Mouse (Mus musculus): Measurements from ENCODE around the gene Cstad. TPM values are rescaled to one million over a fixed set of nuclear protein-coding genes. Genes with fewer than 3 reads are reported as not detected.

The Cstad gene
- polyA plus RNA-seq, 1 experiment from 2014 or later: 1.4 TPM

DNA sequence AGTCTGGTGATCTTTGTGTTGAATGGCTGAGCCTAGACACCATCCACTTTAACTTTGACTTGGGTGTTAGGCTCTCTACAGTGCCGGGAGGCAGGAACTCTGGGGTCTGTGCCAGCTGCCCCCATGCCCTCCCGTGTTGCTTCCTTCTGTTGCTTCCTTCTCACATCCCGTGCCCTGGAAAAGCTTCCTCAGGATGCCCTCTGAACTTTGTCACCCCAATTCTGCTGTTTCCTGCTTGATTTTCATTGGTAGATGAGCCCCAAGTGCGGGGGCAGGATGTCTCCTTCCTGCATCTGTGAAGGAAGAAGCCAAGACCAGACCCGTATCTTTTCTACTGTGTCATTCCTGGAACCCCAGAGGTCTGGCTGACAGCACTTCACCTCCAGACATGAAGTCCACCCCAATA is 41.4 kb downstream of the Cstad start:
- no peak for ATAC-seq (ENCODE audit: insufficient number of reproducible peaks, insufficient read depth, low FRiP score, low TSS enrichment)
- Histone ChIP-seq H3K27me3 (no peaks in the 10 kb centered on the region), H3K4me2 (replicated peaks) (no peak overlapping the region), H3K9me3 (no peaks in the 10 kb centered on the region), H3K27ac (no peak overlapping the region), H3K4me1 (peaks cover 28% of the 10 kb centered on the region), H3K9ac (peak overlapping the region; percentile 12; the same call in 1 of the 2 replicates), H3K36me3 (no peaks in the 10 kb centered on the region), H3K4me3 (no peak overlapping the region)
- WGBS: 61% methylated on average over 5 of the region's 5 CpGs

DNA sequence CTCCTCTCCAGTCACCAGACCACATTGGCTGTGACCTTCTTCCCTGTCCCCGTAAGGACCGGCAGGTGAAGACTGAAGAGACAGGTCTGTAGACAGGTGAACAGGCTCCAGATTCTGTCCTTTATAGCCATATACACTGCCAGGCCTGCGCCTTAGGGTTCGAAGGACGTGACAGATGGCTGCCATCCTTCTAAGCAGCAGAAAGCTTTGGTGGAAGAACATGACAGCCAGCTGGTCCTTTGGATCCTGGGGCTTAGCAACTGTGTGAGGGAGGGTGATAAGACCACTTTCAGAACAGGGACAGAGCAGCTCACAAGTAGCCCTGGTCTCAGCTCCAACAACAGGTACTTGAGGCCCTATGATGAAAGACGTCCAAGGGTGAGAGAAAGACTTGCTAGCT is 43.2 kb downstream of the Cstad start:
- Histone ChIP-seq H3K4me1 (peaks cover 33% of the 10 kb centered on the region), H3K36me3 (no peaks in the 10 kb centered on the region), H3K27ac (0 out of 2 replicates have a peak overlapping the region, but pooled peaks have one; percentile 19), H3K4me3 (no peak overlapping the region), H3K9ac (no peak overlapping the region), H3K27me3 (no peaks in the 10 kb centered on the region), H3K9me3 (no peaks in the 10 kb centered on the region), H3K4me2 (replicated peaks) (no peak overlapping the region)
- no peak for ATAC-seq (ENCODE audit: insufficient number of reproducible peaks, insufficient read depth, low FRiP score, low TSS enrichment)
- 89% methylated on average over 6 of the region's 6 CpGs for WGBS

DNA sequence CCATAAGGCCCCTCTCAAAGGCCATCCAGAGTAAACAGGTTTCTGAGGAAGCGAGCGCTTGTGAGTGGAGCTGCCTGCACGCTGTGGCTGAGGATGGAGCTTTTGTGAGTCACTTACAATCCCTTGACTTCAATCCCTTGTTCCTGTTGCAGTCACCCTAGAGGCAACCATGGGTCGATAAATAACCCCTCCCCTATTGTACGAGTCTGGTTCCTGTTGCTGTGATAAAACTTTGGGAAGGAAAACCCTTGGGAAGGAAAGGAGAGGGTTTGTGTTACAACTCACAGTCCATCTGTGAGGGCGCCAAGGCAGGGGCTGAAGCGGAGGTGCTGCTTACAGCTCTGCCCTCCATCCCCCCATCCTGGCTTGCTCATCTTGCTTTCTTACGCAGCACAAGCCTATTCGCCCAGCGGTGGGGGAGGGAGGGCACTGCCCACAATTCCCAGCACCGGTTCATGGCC is 45.2 kb downstream of the Cstad start:
- H3K36me3 ChIP-seq: no peaks in the 10 kb centered on the region
- peak; percentile 60; the same call in 1 of the 2 replicates for ATAC-seq (ENCODE audit: insufficient number of reproducible peaks, insufficient read depth, low FRiP score, low TSS enrichment)
- 0 out of 2 replicates have a peak overlapping the region, but pooled peaks have one; percentile 3 for H3K4me2 ChIP-seq (replicated peaks)
- no peaks in the 10 kb centered on the region for H3K9me3 ChIP-seq
- H3K27ac ChIP-seq: peak overlapping the region; percentile 87
- no peak overlapping the region for H3K4me3 ChIP-seq
- no peak overlapping the region for H3K9ac ChIP-seq
- 13% methylated on average over 11 of the region's 11 CpGs for WGBS
- no peaks in the 10 kb centered on the region for H3K27me3 ChIP-seq
- H3K4me1 ChIP-seq: peaks cover 40% of the 10 kb centered on the region

DNA sequence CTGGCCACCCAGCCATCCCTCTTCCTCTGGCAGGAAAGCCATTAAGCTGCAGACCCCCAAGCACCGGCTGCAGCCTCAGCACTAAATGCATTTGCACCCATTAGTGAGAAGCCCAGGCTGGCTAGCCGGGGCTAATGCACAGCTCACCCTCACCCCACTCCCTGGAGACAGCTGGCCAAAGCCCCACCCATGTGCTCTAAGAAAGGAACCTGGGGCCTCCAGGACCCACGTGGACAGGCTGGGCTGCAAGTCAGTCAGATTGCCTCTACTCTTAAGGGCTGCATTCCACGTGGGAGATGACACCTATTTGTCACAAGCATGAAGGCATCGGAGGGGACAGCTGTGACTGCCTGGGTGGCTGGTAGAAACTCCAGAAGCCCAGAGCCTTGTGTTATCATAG is 48.0 kb downstream of the Cstad start:
- Histone ChIP-seq H3K4me3 (no peak overlapping the region), H3K4me1 (peaks cover 52% of the 10 kb centered on the region), H3K4me2 (replicated peaks) (no peak overlapping the region), H3K9me3 (no peaks in the 10 kb centered on the region), H3K36me3 (no peaks in the 10 kb centered on the region), H3K27ac (0 out of 2 replicates have a peak overlapping the region, but pooled peaks have one; percentile 18), H3K27me3 (no peaks in the 10 kb centered on the region), H3K9ac (no peak overlapping the region)
- WGBS: 50% methylated on average over 5 of the region's 5 CpGs
- ATAC-seq (ENCODE audit: insufficient number of reproducible peaks, insufficient read depth, low FRiP score, low TSS enrichment): no peak

DNA sequence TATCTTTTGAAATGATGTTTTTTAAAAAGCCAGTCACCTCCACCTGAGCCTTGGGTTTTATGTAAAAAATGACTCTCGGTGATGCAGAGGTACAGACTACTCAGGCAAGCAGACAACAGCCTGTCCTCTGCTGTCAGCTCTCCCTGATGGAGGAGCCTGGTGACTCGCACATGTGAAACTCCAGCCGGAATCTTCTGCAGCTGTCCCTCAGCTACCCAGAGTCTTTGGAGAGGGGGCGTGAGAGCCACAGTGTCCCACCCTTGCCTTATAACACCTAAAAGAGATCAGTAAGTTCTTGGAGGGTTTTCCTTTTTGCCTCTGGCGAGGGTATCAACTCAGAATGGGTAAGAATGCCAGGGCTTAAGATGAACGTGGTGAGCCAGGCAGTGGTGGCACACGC is 48.6 kb downstream of the Cstad start:
- no peak overlapping the region for H3K9ac ChIP-seq
- peaks cover 57% of the 10 kb centered on the region for H3K4me1 ChIP-seq

DNA sequence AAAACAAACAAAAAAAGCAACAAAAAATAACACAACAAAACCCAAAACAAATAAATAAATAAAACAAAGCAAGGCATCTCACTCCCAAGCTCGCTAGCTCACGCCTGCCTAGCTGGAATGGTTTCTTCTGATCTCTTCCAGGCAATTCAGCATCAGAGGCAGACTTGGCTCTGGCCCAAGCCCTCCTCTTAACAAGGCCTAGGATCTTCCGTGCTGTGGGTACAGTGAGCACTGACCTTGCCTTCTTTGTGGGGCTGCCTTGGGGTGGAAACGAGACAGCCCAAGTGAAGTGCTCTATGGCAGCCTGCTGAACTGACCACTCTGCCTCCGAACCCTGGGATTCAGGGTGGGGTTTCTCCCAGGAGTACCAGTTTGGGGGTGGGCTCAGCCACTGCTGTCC is 52.0 kb downstream of the Cstad start:
- Histone ChIP-seq H3K4me1 (peaks cover 43% of the 10 kb centered on the region), H3K27ac (peak overlapping the region; percentile 93), H3K36me3 (no peaks in the 10 kb centered on the region), H3K27me3 (no peaks in the 10 kb centered on the region), H3K4me3 (no peak overlapping the region), H3K9ac (peak overlapping the region; percentile 41), H3K4me2 (replicated peaks) (peak overlapping the region; percentile 27), H3K9me3 (no peaks in the 10 kb centered on the region)
- peak; percentile 43 for ATAC-seq (ENCODE audit: insufficient number of reproducible peaks, insufficient read depth, low FRiP score, low TSS enrichment)
- WGBS: 19% methylated on average over 5 of the region's 5 CpGs

More for the DNA sequence above, 48.6 kb downstream of the Cstad start:
- 79% methylated on average over 7 of the region's 7 CpGs for WGBS
- Histone ChIP-seq H3K27ac (0 out of 2 replicates have a peak overlapping the region, but pooled peaks have one; percentile 18), H3K4me3 (no peak overlapping the region), H3K36me3 (no peaks in the 10 kb centered on the region), H3K9me3 (no peaks in the 10 kb centered on the region), H3K4me2 (replicated peaks) (no peak overlapping the region), H3K27me3 (no peaks in the 10 kb centered on the region)
- no peak for ATAC-seq (ENCODE audit: insufficient number of reproducible peaks, insufficient read depth, low FRiP score, low TSS enrichment)

DNA sequence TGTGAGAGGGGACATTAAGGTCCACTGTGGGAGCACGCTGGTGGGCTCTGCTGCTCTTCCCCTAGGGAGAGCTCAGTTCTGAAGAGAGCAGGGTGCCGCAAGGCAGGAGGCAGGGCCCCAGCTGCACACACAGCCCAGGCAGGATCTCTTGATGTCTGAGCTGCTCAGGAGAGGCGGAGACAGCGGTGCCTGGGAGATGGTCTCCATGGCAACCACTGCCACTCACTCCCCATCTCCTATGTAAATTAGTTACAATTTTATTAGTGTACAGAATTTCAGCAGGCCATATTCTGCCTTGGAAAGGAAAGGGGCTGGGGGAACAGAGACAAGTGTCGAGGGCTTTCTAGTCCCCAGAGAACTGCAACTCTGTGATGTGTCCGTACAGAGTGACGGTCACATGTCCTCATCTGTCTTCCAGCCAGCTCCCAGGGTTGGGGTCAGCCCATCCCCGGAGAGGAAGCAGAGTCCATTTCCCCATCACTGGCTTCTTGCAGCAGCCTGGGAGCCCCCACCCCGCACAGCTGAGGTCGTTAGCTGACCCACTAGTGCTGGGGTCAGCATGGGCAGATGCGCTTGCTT is 52.6 kb downstream of the Cstad start:
- Histone ChIP-seq H3K27ac (peak overlapping the region; percentile 93), H3K27me3 (no peaks in the 10 kb centered on the region), H3K4me1 (peaks cover 49% of the 10 kb centered on the region), H3K36me3 (no peaks in the 10 kb centered on the region), H3K4me3 (no peak overlapping the region), H3K4me2 (replicated peaks) (peak overlapping the region; percentile 27), H3K9ac (peak overlapping the region; percentile 41), H3K9me3 (no peaks in the 10 kb centered on the region)
- WGBS: 3% methylated on average over 11 of the region's 11 CpGs
- peak; percentile 78 for ATAC-seq (ENCODE audit: insufficient number of reproducible peaks, insufficient read depth, low FRiP score, low TSS enrichment)

DNA sequence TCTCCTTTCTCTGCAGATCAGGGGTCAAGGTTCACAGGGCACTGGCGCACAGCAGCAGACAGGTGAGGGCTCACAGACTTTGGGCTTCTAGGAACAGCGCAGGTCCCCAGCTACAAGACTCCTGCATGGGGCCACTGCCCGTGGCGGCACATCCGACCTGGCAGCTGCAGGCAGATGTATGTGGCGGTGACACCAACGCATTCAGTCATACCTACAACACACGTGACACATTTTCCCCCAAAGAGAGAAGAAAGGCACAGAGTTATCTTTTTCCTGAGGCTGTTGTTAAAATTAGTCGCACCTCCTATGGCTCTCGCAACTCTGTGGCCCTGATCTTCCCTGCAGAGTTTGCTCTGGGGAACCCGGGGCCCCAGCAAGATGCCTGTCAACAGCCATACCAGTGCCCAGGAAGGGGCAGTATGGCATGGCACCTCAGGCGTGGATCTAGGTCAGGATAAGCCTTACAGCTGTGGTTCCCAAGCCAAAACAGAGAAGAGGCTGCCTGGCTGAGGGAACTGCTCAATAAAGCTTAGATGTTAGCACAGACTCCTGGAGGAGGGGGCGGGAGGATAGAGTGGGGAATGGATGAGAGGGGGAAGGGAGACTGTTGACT is 53.1 kb downstream of the Cstad start:
- Histone ChIP-seq H3K36me3 (no peaks in the 10 kb centered on the region), H3K27me3 (no peaks in the 10 kb centered on the region), H3K9me3 (no peaks in the 10 kb centered on the region), H3K4me1 (peaks cover 50% of the 10 kb centered on the region), H3K4me3 (no peak overlapping the region), H3K9ac (peak overlapping the region; percentile 32), H3K4me2 (replicated peaks) (peak overlapping the region; percentile 27), H3K27ac (peak overlapping the region; percentile 93)
- ATAC-seq (ENCODE audit: insufficient number of reproducible peaks, insufficient read depth, low FRiP score, low TSS enrichment): no peak
- WGBS: 21% methylated on average over 13 of the region's 13 CpGs

DNA sequence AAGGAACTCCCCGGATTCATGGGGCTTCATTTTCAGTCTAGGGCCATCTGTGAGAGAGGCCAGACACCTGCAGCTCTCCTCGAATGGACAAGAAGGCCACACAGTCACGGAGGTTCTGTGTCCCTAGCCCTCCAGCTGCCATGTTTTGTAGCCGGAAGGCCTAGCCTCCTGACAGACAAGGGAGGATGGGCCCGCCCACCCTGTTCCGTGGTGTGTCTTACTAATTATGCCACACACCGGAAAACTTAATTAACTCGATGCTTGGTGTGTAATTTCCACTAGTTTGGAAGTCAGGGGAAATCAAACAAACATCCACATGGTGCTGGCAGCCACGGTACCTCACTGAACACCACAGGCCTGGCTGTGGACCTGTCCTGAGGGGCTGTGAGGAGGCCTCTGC is 55.4 kb downstream of the Cstad start:
- 54% methylated on average over 9 of the region's 9 CpGs for WGBS
- no peak overlapping the region for H3K4me2 ChIP-seq (replicated peaks)
- H3K36me3 ChIP-seq: no peaks in the 10 kb centered on the region
- H3K9me3 ChIP-seq: 0 out of 2 replicates have a peak, but pooled peaks cover 3% of the 10 kb centered on the region
- peaks cover 54% of the 10 kb centered on the region for H3K4me1 ChIP-seq
- peak overlapping the region; percentile 64 for H3K27ac ChIP-seq
- no peaks in the 10 kb centered on the region for H3K27me3 ChIP-seq
- no peak overlapping the region for H3K9ac ChIP-seq
- ATAC-seq (ENCODE audit: insufficient number of reproducible peaks, insufficient read depth, low FRiP score, low TSS enrichment): no peak
- no peak overlapping the region for H3K4me3 ChIP-seq

DNA sequence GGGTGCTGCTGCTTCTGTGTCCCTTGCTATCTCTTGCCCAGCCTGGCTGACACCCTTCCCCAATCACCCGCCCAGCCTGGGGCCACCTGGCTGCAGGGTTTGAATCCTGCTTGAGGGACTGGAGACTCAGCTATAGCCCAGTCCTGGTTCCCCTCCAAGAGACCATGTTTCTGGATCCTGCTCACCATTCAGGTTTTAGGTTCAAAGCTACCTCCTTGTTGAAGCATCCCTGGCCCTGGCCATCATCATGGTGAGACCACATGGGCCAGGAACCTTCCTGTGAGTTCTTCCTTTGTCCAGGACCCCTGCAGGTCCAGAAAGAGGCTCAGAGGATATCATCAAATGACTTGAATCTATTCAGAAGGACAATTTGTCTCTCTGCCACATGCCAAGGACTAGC is 57.0 kb downstream of the Cstad start:
- Histone ChIP-seq H3K4me1 (peaks cover 56% of the 10 kb centered on the region), H3K4me3 (no peak overlapping the region), H3K36me3 (no peaks in the 10 kb centered on the region), H3K9ac (no peak overlapping the region), H3K9me3 (0 out of 2 replicates have a peak, but pooled peaks cover 3% of the 10 kb centered on the region), H3K27ac (peak overlapping the region; percentile 98), H3K27me3 (no peaks in the 10 kb centered on the region), H3K4me2 (replicated peaks) (no peak overlapping the region)
- no peak for ATAC-seq (ENCODE audit: insufficient number of reproducible peaks, insufficient read depth, low FRiP score, low TSS enrichment)
- 68% methylated on average over 1 of the region's 1 CpGs for WGBS

DNA sequence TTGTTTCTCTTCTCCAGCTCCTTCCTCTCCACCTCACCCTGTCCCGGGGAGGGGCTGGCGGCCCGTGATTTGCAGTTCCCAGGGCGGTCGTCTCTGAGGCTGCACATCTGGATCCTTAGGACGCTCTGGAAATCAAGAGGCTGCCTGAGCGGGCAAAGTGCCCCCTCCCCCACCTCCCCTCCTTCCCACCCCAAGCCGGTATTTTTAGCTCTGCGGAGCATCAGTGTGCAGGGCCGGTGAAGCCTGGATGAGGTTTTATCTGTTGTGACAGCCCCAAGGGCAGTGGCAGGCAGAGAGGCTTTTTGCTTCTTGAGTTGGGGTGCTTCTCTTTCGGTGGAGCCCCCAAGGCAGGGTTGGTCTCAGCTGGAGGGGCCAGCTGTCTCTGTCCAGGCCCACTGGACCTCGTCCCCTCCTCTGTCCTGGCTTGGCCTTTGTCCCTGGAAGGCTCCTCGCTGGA is 57.8 kb downstream of the Cstad start:
- Histone ChIP-seq H3K4me2 (replicated peaks) (peak overlapping the region; percentile 22; the same call in 1 of the 2 replicates), H3K27ac (peak overlapping the region; percentile 98), H3K4me1 (peaks cover 56% of the 10 kb centered on the region), H3K9ac (peak overlapping the region; percentile 48; the same call in 1 of the 2 replicates), H3K9me3 (0 out of 2 replicates have a peak, but pooled peaks cover 3% of the 10 kb centered on the region), H3K36me3 (no peaks in the 10 kb centered on the region), H3K4me3 (no peak overlapping the region), H3K27me3 (no peaks in the 10 kb centered on the region)
- WGBS: 4% methylated on average over 13 of the region's 13 CpGs
- ATAC-seq (ENCODE audit: insufficient number of reproducible peaks, insufficient read depth, low FRiP score, low TSS enrichment): peak; percentile 72

DNA sequence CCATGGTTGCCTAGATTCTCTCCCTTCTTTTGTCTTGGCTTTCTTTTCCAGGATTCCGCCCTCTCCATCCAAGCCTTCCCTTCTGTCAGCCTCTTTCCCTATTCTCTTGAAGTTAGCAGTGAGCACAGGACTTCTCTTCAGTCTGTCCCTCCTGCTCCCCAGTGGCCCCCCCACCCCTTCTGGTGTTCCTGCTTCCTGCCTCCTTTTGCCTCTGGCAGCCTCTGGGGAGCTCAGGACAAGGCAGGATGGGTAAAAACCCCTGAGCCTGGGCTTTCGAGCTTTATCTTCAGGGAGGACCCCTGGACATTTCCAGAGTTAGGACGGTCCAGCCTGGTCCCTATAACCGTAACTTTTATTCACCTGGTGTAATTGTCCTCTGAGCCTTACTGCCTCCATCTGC is 58.2 kb downstream of the Cstad start:
- peaks cover 56% of the 10 kb centered on the region for H3K4me1 ChIP-seq
- ATAC-seq (ENCODE audit: insufficient number of reproducible peaks, insufficient read depth, low FRiP score, low TSS enrichment): no peak

More for the DNA sequence above, 58.2 kb downstream of the Cstad start:
- Histone ChIP-seq H3K27ac (peak overlapping the region; percentile 98), H3K4me3 (no peak overlapping the region), H3K9ac (peak overlapping the region; percentile 48; the same call in 1 of the 2 replicates), H3K36me3 (no peaks in the 10 kb centered on the region), H3K27me3 (no peaks in the 10 kb centered on the region), H3K9me3 (0 out of 2 replicates have a peak, but pooled peaks cover 3% of the 10 kb centered on the region), H3K4me2 (replicated peaks) (peak overlapping the region; percentile 22; the same call in 1 of the 2 replicates)
- WGBS: 65% methylated on average over 4 of the region's 4 CpGs

All from embryonic facial prominence, embryonic 12.5 days (tissue).